Mouse (Mus musculus): ENCODE results near the gene Col4a1. TPM values are rescaled to one million over a fixed set of nuclear protein-coding genes. Genes with fewer than 3 reads are reported as not detected.

The Col4a1 gene
- polyA plus RNA-seq, 1 experiment from 2014 or later = 123 TPM

Other genes with a start within 250 kb of the Col4a1 start
- 15.0 and 40.7 TPM in 2 replicates for gene Col4a2, start within 50 bp of the Col4a1 start, polyA plus RNA-seq (2014; fragmentation: Nextera tagmentation; extraction: Ambion mirVana)
- gene Rab20, start 165.9 kb upstream of the Col4a1 start, polyA plus RNA-seq (2014; fragmentation: Nextera tagmentation; extraction: Ambion mirVana) = 0.25 and 0.31 TPM in 2 replicates
- gene Naxd, start 184.7 kb upstream of the Col4a1 start, polyA plus RNA-seq (2014; fragmentation: Nextera tagmentation; extraction: Ambion mirVana) = 130 and 150 TPM in 2 replicates
- 22.8 and 25.5 TPM in 2 replicates for gene Cars2, start 238.0 kb upstream of the Col4a1 start, polyA plus RNA-seq (2014; fragmentation: Nextera tagmentation; extraction: Ambion mirVana)
- gene Ing1, start 242.7 kb upstream of the Col4a1 start, polyA plus RNA-seq (2014; fragmentation: Nextera tagmentation; extraction: Ambion mirVana) = 44.2 and 44.7 TPM in 2 replicates